Mouse (Mus musculus) forebrain, embryonic 13.5 days (tissue): ENCODE data around the gene Rbm33. TPM values are rescaled to one million over a fixed set of nuclear protein-coding genes. Genes with fewer than 3 reads are reported as not detected.
A peak's percentile ranks its signal among the peaks of the same experiment; 100 is the strongest.

Experiments used
- ATAC-seq: fragments of 200-750 bp; cut with Nextera tagmentation; 2 replicates; pipeline ENCODE4 v1.8.0; 2017
- H3K27ac ChIP-seq: fragments of 300-500 bp; sonication (generic); 2 replicates; pipeline ENCODE4 v1.5.1; 2015; ENCODE audit warnings: inconsistent platforms, mild to moderate bottlenecking, moderate library complexity
- H3K27me3 ChIP-seq: fragments of 300-500 bp; sonication (generic); 2 replicates; pipeline ENCODE4 v1.6.1; 2015; ENCODE audit warnings: mild to moderate bottlenecking, inconsistent platforms
- H3K36me3 ChIP-seq: fragments of 300-500 bp; sonication (generic); 2 replicates; pipeline ENCODE4 v1.6.1; 2015; ENCODE audit warnings: mild to moderate bottlenecking, inconsistent platforms; ENCODE audit not compliant: poor library complexity, severe bottlenecking
- H3K4me1 ChIP-seq: fragments of 300-500 bp; sonication (generic); 2 replicates; pipeline ENCODE4 v1.6.1; 2015; ENCODE audit warnings: inconsistent platforms
- H3K4me2 ChIP-seq: fragments of 300-500 bp; sonication (generic); 2 replicates; pipeline ENCODE4 v1.6.1; 2015; ENCODE audit warnings: inconsistent platforms, mild to moderate bottlenecking, moderate library complexity
- H3K4me3 ChIP-seq: fragments of 300-500 bp; sonication (generic); 2 replicates; pipeline ENCODE4 v1.5.1; 2015; ENCODE audit warnings: mild to moderate bottlenecking, inconsistent platforms
- H3K9ac ChIP-seq: fragments of 300-500 bp; sonication (generic); 2 replicates; pipeline ENCODE4 v1.6.1; 2015; ENCODE audit warnings: mild to moderate bottlenecking, inconsistent platforms
- H3K9me3 ChIP-seq: fragments of 300-500 bp; sonication (generic); replicated peaks from 2 replicates; pipeline ENCODE4 v1.6.1; 2016; ENCODE audit warnings: inconsistent platforms
- WGBS: fragments of 180-500 bp; shearing (Covaris S2); methylation state at CpG from one replicate; pipeline ENCODE4 v1.1.7; 2015; 5-methylcytosine and 5-hydroxymethylcytosine counted together
- polyA plus RNA-seq: library from polyadenylated mRNA; unstranded; fragments of >200 nt; fragmentation: Nextera tagmentation; extraction: Ambion mirVana; gene quantifications from 2 replicates; pipeline ENCODE4 v1.2.1, GENCODE M21; 2015

Rbm33 gene
- 20.5 and 21.1 TPM in 2 replicates for polyA plus RNA-seq

DNA sequence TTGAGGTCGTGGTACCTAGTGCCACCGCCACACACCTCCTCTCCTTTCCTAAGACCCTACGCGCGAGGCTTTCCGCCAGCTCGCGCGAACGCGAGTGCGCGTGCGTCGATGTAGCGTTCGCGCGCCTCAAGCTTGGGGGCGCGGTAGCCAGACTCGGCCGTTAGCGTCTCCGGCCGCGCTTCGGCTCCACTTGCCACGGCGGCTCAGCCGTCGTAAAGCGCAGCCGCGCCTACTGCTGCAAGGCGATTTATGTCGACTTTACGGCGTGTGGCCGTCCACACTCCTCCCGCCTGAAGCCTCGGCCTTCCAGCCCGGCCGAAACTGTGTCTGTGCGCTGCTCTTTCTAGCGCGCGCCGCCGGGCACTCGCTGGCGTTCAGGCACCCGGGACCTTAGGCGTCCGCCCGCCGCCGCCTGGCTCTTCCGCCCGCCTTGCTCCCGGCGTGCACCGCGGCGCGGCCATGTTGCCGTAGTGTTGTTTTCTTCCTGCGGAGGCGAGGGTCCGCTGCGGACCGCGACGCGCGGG lies at the start of gene Rbm33:
Rbm33 (plus strand) TSS at position 400 of the 524 bp plus-strand sequence.
- ATAC-seq: peak; percentile 93
- H3K36me3 ChIP-seq: no peaks in the 10 kb centered on the region
- peak within 1 kb of the TSS; percentile 99 for H3K9ac ChIP-seq
- peak within 1 kb of the TSS; percentile 92 for H3K4me3 ChIP-seq
- H3K4me2 ChIP-seq: peak within 1 kb of the TSS; percentile 76
- H3K9me3 ChIP-seq: no peaks in the 10 kb centered on the region
- no peaks in the 10 kb centered on the region for H3K27me3 ChIP-seq
- H3K27ac ChIP-seq: peak within 1 kb of the TSS; percentile 100
- peaks cover 32% of the 10 kb centered on the region for H3K4me1 ChIP-seq
- WGBS: under 1% methylated on average over 75 of the region's 76 CpGs

GRCm38 (mm10) chr5:28267576-28267975 lies 49.3 kb upstream of the Rbm33 start:
- Histone ChIP-seq H3K9ac (no peak overlapping the region), H3K36me3 (no peaks in the 10 kb centered on the region), H3K9me3 (no peaks in the 10 kb centered on the region), H3K4me2 (no peak overlapping the region), H3K4me3 (no peak overlapping the region), H3K4me1 (no peaks in the 10 kb centered on the region), H3K27ac (no peak overlapping the region), H3K27me3 (no peaks in the 10 kb centered on the region)
- ATAC-seq: no peak
- WGBS: 45% methylated on average over 2 of the region's 2 CpGs

GRCm38 (mm10) chr5:28269469-28269991 lies 47.4 kb upstream of the Rbm33 start:
- Histone ChIP-seq H3K27ac (no peak overlapping the region), H3K27me3 (no peaks in the 10 kb centered on the region), H3K4me3 (no peak overlapping the region), H3K36me3 (no peaks in the 10 kb centered on the region), H3K4me1 (no peaks in the 10 kb centered on the region), H3K4me2 (no peak overlapping the region), H3K9ac (no peak overlapping the region), H3K9me3 (no peaks in the 10 kb centered on the region)
- WGBS: 69% methylated on average over 6 of the region's 6 CpGs
- no peak for ATAC-seq

GRCm38 (mm10) chr5:28272836-28273235 lies 44.1 kb upstream of the Rbm33 start:
- H3K36me3 ChIP-seq: no peaks in the 10 kb centered on the region
- H3K4me2 ChIP-seq: no peak overlapping the region
- WGBS: 84% methylated on average over 2 of the region's 2 CpGs

DNA sequence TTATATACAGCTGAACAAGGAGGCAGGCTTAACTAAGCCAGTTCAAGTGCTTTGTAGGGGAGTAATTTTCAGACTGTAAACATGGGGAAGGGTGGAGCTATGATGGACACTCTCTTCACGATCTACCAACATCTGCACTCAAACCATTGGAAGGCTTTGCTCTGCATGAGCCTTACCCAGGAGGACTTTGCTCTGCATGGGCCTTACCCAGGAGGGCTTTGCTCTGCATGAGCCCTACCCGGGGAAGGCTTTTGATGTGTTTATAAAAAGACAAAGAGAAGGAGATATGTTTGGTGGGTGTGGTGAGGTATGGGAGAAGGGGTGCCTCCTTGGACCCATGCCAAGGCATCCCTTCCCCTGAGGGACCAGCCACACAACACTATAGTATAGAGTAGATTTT lies 39.6 kb upstream of the Rbm33 start:
- no peaks in the 10 kb centered on the region for H3K27me3 ChIP-seq
- H3K9ac ChIP-seq: no peak overlapping the region
- ATAC-seq: no peak
- H3K36me3 ChIP-seq: no peaks in the 10 kb centered on the region
- no peak overlapping the region for H3K4me2 ChIP-seq
- 64% methylated on average over 2 of the region's 2 CpGs for WGBS
- no peaks in the 10 kb centered on the region for H3K4me1 ChIP-seq
- H3K4me3 ChIP-seq: no peak overlapping the region
- no peak overlapping the region for H3K27ac ChIP-seq
- H3K9me3 ChIP-seq: no peaks in the 10 kb centered on the region

More at GRCm38 (mm10) chr5:28272836-28273235, 44.1 kb upstream of the Rbm33 start:
- Histone ChIP-seq H3K9ac (no peak overlapping the region), H3K4me1 (no peaks in the 10 kb centered on the region), H3K9me3 (no peaks in the 10 kb centered on the region), H3K4me3 (no peak overlapping the region), H3K27me3 (no peaks in the 10 kb centered on the region), H3K27ac (no peak overlapping the region)
- no peak for ATAC-seq

DNA sequence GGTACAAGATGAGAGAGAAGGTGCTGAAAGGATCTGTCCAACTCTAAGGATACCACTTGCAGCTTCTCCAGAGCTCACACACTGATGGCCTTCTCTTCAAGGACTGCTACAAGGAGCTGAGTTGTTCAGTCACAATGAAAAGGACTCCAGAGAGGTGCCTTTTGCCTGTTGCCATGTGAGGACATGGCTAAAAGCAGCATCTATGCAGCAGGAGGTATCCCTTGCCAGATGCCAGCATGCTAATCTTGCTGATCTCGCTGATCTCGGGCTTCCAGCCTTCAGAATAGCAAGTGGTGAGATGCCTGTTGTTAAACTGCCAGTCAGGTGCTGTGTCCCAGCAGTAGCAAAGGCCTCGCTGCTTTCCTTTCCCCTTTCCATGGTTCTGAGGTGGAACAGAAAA lies 27.8 kb upstream of the Rbm33 start:
- H3K9me3 ChIP-seq: no peaks in the 10 kb centered on the region
- H3K4me2 ChIP-seq: no peak overlapping the region
- no peak for ATAC-seq
- no peak overlapping the region for H3K9ac ChIP-seq
- no peaks in the 10 kb centered on the region for H3K27me3 ChIP-seq
- WGBS: 58% methylated on average over 3 of the region's 3 CpGs
- H3K4me1 ChIP-seq: no peaks in the 10 kb centered on the region
- H3K36me3 ChIP-seq: no peaks in the 10 kb centered on the region
- no peak overlapping the region for H3K4me3 ChIP-seq
- no peak overlapping the region for H3K27ac ChIP-seq

DNA sequence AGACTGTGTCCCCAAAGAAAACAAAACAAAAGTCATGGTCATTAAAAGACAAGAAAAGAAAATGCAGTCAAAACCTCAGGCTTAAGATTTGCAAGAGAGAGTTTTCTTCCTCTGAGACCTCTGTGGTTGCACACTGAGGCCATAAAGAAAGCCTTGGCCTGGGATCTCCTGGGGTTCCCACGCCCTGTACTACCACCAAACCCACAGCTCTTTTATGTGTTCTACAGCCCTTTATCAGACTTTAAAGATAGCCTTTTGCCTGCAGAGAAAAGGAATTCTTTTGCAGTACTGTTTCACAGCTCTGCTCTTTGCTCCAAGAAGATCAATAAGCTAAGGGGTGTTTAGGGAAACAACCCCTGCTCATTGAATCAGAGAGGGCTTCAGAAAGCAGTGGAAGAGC lies 26.3 kb upstream of the Rbm33 start:
- Histone ChIP-seq H3K9ac (no peak overlapping the region), H3K27ac (no peak overlapping the region), H3K27me3 (no peaks in the 10 kb centered on the region), H3K9me3 (no peaks in the 10 kb centered on the region), H3K4me3 (no peak overlapping the region), H3K4me1 (no peaks in the 10 kb centered on the region), H3K4me2 (no peak overlapping the region), H3K36me3 (no peaks in the 10 kb centered on the region)
- 67% methylated on average over 1 of the region's 1 CpGs for WGBS
- ATAC-seq: no peak

- H3K4me2 ChIP-seq: no peak overlapping the region
- H3K9ac ChIP-seq: no peak overlapping the region
- H3K4me1 ChIP-seq: no peaks in the 10 kb centered on the region
- no peak for ATAC-seq
- no peak overlapping the region for H3K4me3 ChIP-seq
- H3K27ac ChIP-seq: no peak overlapping the region
- WGBS: 88% methylated on average over 5 of the region's 5 CpGs
- no peaks in the 10 kb centered on the region for H3K27me3 ChIP-seq
- H3K9me3 ChIP-seq: no peaks in the 10 kb centered on the region
- no peaks in the 10 kb centered on the region for H3K36me3 ChIP-seq
Measured at GRCm38 (mm10) chr5:28291118-28291850, 25.6 kb upstream of the Rbm33 start.

GRCm38 (mm10) chr5:28292281-28292680 lies 24.6 kb upstream of the Rbm33 start:
- ATAC-seq: no peak
- Histone ChIP-seq H3K27me3 (no peaks in the 10 kb centered on the region), H3K27ac (no peak overlapping the region), H3K36me3 (no peaks in the 10 kb centered on the region), H3K4me3 (no peak overlapping the region), H3K4me2 (no peak overlapping the region), H3K9ac (no peak overlapping the region), H3K4me1 (no peaks in the 10 kb centered on the region), H3K9me3 (no peaks in the 10 kb centered on the region)
- WGBS: 39% methylated on average over 3 of the region's 3 CpGs

GRCm38 (mm10) chr5:28293990-28294389 lies 22.9 kb upstream of the Rbm33 start:
- no peak overlapping the region for H3K4me3 ChIP-seq
- no peaks in the 10 kb centered on the region for H3K27me3 ChIP-seq
- H3K36me3 ChIP-seq: no peaks in the 10 kb centered on the region
- H3K4me1 ChIP-seq: no peaks in the 10 kb centered on the region
- 5% methylated on average over 6 of the region's 6 CpGs for WGBS
- H3K9ac ChIP-seq: no peak overlapping the region
- ATAC-seq: peak; percentile 24; the same call in 1 of the 2 replicates
- H3K4me2 ChIP-seq: no peak overlapping the region
- no peak overlapping the region for H3K27ac ChIP-seq
- H3K9me3 ChIP-seq: no peaks in the 10 kb centered on the region

- Histone ChIP-seq H3K9ac (no peak overlapping the region), H3K4me1 (no peaks in the 10 kb centered on the region), H3K9me3 (no peaks in the 10 kb centered on the region), H3K4me2 (no peak overlapping the region), H3K4me3 (no peak overlapping the region), H3K36me3 (no peaks in the 10 kb centered on the region), H3K27me3 (no peaks in the 10 kb centered on the region), H3K27ac (no peak overlapping the region)
- no peak for ATAC-seq
- WGBS: 84% methylated on average over 5 of the region's 5 CpGs
Measured at GRCm38 (mm10) chr5:28298161-28298560, 18.8 kb upstream of the Rbm33 start.

DNA sequence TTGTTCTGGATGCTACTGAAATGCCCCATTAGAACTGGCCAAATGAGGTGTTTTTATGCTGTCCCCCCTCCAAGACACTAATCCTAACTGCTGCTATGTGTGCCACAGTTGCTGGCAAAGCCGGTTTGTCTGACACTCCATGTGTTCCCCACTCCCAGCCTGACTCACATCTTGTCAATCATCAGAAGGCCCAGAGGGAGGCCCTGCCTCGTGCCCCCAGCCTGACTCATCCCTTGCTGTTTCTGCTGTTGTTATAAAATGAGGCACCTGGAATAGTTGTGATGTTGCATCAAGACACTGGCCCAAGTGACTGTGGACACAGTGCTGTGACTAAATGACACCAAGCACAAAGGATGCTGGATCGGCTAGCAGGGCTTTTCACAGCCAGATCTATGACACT lies 18.2 kb upstream of the Rbm33 start:
- peak; percentile 74; the same call in 1 of the 2 replicates for ATAC-seq
- no peak overlapping the region for H3K9ac ChIP-seq
- H3K9me3 ChIP-seq: no peaks in the 10 kb centered on the region
- no peaks in the 10 kb centered on the region for H3K36me3 ChIP-seq
- no peaks in the 10 kb centered on the region for H3K27me3 ChIP-seq
- no peak overlapping the region for H3K4me2 ChIP-seq
- H3K4me1 ChIP-seq: no peaks in the 10 kb centered on the region
- no peak overlapping the region for H3K4me3 ChIP-seq
- H3K27ac ChIP-seq: no peak overlapping the region
- 63% methylated on average over 3 of the region's 3 CpGs for WGBS
